Mouse (Mus musculus) gastrocnemius, adult 8-10 months (tissue): ENCODE measurements at regions not wholly inside any gene's neighbourhood (a gene's known extent, or its start where the extent isn't known, plus 50 kb on each side); places are given as distances from the start of the nearest gene placed in this dataset. TPM values are rescaled to one million over a fixed set of nuclear protein-coding genes. Genes with fewer than 3 reads are reported as not detected.
A peak's percentile ranks its signal among the peaks of the same experiment; 100 is the strongest.
"Not testable (repeated sequence)": the region's sequence is repeated elsewhere in the genome, so short reads cannot be mapped to it uniquely, and the experiment has no call there.

ENCODE experiments used
- DNase-seq, 2 experiments: peaks; one replicate each; pipeline ENCODE4 v3.0.0; 2022; ENCODE audit warnings: low spot score in 2 of 2
- microRNA-seq: library from miRNA; unstranded; fragments of <30 nt; microRNA quantifications from one replicate; pipeline ENCODE4 v1.2.0, GENCODE M21; 2022

DNA sequence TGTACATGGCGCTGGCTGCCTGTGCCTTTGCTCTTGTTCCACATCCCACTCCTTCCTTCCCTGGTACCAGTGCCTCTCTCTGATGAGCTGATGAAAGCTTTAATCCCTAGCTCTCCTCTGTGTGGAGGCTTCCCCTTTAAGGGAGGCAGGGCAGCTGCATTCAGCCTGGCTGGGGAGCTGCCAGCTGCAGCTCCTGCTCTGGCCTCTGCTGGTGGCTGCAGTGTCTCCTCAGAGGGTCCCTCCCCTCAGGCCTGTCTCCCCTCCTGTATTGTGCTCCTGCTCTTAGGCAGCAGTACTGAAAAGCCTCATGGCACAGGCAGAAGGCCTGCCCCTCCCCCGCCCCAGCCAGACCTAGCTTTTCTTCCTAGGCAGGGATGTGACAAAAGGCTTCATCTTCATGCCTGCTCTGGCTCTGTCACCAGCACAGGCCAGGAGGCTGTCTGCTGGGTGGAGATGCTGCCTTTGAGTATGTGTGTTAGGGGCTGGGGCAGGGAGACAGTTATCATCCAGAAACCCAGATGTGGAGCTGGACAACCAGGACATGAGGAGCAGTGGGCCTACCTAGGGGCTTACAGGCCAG lies 97.7 kb upstream of the Zcchc13 start:
- not testable (repeated sequence) for DNase-seq

DNA sequence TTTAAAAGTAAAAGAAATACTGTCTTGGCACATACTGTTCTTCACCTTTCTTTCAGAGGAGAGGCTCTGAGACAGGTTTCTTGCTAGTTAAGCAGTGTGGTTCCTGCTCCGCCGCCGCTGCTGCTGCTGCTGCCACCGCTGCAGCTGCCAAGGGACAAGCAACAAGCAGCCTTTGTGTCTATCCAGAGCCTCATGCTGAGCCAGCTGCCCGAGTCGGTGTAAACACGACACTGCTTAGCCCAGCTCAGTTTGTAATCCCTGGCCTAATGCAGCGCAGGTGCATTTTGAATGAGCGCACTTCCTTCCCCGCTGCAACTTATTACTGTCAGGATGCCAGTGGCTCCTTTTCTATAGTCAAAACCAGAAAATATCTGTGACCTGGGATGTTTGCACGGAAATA lies 97.1 kb upstream of the Zcchc13 start:
- peak; percentile 7 to 36 for DNase-seq

DNA sequence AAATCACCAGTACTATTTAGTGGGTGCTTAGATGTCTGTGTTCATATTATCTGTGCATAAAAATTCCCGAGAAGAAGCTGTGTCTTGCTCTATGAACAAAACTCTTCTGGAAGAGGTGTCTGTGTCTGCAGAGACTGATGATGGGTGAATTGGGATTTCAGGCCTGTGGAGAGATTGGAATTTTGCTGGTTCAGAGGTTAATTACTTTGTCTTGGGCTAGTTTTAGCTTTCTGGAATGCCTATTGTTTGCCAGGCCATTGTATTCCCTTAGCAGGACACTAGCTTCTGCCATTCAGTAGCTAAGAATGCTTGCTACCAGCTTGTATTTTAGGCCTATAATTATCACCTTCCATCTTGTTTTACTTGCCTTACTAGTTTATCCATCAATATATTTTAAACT lies 96.6 kb upstream of the Zcchc13 start:
- no peak for DNase-seq

DNA sequence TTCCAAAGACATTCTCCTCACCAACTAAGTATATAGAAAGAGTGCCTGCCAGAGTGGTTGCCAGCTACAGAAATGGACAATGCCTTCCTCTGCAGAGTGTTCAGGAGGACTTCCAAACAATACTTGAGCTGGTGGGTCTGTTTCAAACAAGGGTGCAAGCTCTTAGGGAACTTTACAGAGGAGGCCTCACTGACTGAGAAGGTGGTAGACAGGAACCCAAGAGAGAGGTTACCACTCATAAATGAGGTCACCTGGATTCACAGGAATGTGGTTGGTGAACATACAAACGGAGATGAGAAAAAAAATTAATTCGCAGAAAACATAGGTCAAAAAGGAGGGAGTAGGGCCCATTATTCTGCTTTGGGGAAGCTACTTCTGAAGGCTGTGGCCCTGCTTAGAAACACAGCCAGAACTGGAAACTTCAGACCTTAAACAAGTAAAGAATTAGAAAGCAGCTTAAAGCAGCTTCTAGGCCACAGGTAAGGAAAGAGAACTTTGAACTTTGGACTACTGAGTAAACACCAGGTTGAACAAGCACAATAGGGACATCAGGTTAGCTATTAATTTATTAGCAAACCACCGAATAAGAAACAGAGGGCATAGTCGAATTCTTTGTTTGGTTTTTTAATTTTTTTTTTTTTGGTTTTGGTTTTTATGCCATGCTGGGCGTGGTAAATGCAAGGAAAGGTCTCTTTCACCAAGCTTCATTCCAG lies 83.7 kb upstream of the Zcchc13 start:
- no peak for DNase-seq

DNA sequence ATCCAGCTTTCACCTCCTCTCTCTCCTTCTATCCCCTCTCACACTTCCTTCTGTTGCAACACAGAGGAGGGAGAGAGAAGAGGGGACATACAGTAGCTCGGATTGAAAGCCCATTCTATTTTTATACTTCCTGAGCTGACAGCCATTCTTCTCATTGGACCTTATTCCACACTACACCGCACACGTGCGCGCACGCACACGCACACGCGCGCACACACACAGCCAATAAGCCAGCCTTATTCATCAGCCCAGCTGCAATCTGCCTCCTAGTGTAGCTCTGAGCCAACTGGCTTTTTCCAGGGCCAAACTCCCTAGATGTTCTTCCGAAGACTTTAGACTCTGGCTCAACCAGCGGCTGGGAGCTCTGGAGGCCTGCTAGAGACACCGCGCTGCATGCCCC lies 79.1 kb upstream of the Zcchc13 start:
- DNase-seq = peak; percentile 22 to 58

DNA sequence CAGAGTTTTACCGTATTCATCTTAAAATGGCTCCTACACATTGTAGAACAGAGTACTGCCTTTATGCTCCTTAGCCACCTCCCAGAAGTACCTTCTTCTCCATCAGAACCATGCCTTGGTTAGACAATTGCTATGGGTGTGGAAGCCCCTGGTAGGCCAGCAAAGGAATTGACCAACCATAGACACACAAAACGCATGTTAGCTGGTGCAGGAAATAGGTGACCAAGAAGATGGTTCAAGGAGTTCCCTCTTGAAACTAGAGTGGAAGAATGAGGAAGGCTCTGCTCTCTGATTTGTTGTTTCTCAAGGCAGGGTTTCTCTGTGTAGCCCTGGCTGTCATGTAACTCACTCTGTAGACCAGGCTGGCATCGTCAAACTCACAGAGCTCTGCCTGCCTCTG lies 77.2 kb upstream of the Zcchc13 start:
- DNase-seq = no peak

DNA sequence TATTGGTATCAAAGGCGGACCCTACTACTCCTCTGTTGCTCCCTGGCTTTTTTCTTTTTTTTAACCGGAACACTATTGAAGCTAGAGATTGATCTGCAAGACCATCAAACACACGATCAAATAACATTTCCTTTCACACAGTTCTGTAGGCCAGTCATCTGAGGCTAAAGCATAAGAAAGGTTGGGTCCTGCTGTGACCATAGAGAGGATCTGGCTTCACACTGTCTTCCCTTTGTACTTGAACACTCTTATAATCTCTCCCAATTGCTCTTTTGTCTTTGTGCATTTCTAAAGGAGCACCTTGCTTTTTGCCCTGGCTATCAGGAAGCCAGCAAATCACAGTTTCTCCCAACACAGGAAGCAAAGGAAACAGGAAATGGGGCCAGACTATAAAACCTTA lies 76.8 kb upstream of the Zcchc13 start:
- DNase-seq = no peak

DNA sequence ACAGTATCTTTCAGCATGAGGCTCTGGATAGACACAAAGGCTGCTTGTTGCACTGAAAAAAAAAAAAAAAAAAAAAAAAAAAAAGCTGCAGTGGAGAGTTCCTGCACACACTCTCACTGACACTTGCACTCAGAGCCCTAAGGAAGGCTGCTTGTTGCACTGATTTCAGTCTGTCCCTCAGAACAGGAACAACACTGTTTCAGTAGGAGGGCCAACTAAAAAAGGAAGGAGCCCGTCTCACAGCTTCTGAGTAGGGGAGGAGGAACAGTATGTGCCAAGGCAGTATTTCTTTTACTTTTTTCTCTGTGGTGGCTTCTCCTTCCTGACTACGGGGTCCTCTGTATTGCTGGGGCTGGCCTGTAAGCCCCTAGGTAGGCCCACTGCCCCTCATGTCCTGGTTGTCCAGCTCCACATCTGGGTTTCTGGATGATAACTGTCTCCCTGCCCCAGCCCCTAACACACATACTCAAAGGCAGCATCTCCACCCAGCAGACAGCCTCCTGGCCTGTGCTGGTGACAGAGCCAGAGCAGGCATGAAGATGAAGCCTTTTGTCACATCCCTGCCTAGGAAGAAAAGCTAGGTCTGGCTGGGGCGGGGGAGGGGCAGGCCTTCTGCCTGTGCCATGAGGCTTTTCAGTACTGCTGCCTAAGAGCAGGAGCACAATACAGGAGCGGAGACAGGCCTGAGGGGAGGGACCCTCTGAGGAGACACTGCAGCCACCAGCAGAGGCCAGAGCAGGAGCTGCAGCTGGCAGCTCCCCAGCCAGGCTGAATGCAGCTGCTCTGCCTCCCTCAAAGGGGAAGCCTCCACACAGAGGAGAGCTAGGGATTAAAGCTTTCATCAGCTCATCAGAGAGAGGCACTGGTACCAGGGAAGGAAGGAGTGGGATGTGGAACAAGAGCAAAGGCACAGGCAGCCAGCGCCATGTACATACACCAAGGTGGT lies 75.1 kb upstream of the Zcchc13 start:
- not testable (repeated sequence) for DNase-seq

DNA sequence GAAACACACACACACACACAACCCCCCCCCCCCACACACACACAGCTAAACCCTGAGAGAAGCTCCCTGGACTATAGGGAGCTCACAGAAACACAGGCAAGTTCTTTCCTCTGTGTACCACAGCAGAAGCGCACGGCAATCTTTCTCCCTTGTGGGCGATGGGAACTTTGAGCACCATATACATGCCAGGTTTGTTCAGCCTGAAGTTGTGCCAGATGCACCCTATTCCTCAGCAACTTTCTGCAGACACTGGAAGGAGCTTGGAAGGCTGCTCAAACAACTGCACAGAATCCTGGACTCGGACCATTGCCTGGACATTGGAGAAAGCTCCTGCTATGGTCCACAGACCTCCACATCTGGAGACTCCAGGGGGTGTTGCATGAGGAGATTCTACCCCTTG lies 74.3 kb upstream of the Zcchc13 start:
- DNase-seq = no peak

DNA sequence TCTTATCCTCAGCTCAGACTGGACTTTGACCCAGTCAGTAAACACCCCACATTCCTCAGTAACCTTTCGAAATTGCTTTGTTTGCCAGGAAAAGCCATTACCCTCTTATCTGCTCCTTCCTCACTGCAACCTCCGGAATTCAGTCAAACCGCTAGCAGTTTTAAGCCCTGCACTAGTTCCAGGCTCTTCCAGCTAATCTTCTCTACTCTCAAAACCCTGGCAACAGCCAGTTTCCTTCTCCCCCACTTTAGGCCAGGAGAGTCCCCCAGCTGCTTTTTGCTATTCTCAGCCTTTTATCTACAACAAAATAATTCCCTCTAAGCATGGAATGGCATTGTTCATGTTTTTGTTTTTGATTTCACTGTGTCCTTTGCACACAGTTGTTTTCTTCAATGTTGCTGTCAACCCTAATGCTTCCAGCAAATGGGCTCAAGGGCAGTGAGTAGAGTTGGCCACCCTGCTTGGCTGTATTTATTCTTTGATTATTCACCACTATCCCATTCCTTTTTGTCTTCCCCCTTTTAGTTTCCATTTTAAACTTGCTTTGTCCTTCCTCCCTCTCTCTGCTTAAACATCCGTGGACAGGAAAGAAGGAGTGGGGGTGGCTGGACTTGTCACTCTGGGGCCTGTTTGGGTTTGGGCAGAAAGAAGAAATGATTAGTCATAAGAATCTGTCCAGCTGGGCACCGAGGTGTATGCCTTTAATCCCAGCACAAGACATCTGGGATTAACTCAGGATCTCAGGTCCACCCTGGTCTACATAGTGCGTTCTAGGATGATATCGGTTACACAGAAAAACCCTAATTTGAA lies 73.5 kb upstream of the Zcchc13 start:
- no peak for DNase-seq

DNA sequence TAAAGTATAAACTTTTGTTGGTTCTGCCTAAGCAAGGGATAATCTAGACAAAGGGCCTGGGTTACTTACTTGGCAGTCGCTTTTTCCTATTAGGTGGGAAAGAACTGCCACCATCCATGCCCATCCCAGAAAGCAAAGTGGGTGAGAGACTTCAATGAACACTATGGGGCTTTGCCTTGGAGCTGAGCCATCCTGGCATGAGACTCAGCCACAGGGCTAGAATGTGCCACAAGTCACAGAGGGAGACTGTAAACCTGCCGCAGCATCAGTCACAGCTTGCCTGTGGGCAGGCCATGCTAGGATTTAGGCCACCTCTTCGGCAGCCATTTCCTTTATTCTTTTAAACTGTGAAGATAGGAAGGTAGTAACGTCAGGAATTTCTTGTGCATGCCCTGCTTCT lies 72.9 kb upstream of the Zcchc13 start:
- no peak for DNase-seq

DNA sequence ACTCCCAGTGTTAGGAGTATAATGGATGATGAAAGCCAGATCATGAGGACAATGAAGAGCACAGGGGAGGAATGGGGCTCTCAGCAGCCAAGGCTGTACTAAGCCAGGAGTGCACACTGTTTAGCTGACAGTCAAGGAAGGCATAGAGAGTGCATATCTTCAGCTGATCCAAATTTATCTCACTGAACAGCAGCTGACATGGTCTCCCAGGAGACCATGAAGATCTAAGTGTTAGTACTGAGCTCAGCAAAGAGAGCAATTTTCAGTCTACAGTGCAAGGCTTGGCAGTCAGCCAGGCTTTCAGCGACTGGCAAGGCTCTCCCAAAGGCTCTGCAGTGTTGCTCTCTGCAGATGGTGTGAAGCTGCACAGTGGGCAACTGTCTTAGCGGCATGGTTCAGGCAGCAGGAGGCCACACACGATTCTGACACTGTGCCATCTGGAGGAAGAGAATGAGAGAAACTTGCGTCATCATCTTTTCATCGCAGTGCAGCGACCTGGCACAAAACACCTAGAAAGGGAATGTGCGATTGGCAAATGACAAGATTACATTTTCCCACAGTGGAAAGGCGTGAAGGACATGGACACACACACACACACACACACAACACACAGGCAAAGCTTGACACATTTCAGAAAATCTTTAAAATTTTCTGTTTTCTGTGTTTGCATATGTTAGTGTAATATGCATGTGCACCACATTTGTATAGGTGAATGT lies 66.7 kb upstream of the Zcchc13 start:
- DNase-seq = peak; percentile 8 to 62

DNA sequence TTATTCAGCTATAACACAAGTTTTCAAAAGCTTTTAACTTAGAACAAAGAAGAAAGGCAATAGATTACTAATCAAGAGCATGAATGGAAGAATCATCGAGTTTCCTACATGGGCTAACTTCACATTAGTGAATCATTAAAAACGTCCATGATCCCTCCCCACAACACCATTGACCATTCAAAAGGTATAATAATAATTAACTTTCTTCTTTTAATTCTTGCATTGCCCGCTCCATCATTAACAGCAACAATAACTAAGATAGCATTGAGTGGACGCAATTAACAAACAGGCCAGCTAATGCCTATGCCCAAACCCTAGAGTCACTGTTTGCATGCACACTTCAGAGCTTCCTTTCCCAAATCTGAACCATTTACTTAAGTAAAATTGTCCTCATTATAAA lies 57.0 kb upstream of the Zcchc13 start:
- DNase-seq = no peak

DNA sequence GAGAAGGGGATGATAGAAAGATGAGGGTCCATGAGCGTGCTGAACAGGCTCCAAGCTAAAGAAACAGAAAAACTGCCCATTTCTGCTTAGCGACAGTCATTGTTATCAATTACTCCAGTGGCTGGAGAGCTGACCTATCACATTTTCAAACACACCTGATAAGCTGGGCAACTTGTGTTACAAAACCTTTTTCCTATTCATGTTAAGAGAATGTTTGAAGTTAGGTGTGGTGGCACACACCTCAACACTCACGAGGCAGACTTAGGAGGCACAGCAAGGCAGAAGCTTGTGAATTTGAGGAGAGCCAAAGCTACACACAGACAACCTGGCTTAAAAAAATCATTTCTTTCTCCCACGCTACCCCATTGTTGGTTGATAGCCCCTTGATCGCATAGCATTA lies 50.9 kb upstream of the Zcchc13 start:
- no peak for DNase-seq

Small RNA genes lying in the stretch of these regions (microRNA-seq; reads per million reads assigned to microRNA genes)
- gene Mir374b (not detected), gene Mir374c (not detected), gene Mir421 (80.7 reads per million, percentile 48 among the genes with 10 or more reads in this experiment)
